In genomic region chr1:87846801-87847474, GRCm38 (mm10) we compare ENCODE assay signal across 8 mouse cellular contexts. TPM values are rescaled to one million over a fixed set of nuclear protein-coding genes. Genes with fewer than 3 reads are reported as not detected.
A peak's percentile ranks its signal among the peaks of the same experiment; 100 is the strongest.
DNase-seq lines count a peak whose midpoint lies in the region; ATAC-seq and TF ChIP-seq lines count a peak whose summit lies in the region.
"Had no signal": no experiment of that assay in that cellular context is flagged by ENCODE, and none has a peak within 500 bp of the region (broad histone marks: within the 10 kb centered on the region; RNA-seq: fewer than 3 reads in every experiment).

No protein-coding gene starts in this region.

- 20% methylated on average over 2 of the region's 2 CpGs for WGBS in embryonic facial prominence, embryonic 15.5 days
- 49% methylated on average over 2 of the region's 2 CpGs for WGBS in lung, postnatal 0 days
- WGBS in thymus, adult 2 months = 0% methylated on average over 2 of the region's 2 CpGs
- 54% methylated on average over 2 of the region's 2 CpGs for WGBS in forebrain, embryonic 11.5 days

- peak; percentile 64 for ATAC-seq in embryonic facial prominence, embryonic 15.5 days (ENCODE audit: insufficient number of reproducible peaks, low FRiP score, low TSS enrichment, low read depth)
- ATAC-seq in lung, postnatal 0 days = peak; percentile 73
- ATAC-seq in forebrain, embryonic 11.5 days (replicated peaks; ENCODE audit: low FRiP score) = no peak

- peak; percentile 48; the same call in 1 of the 2 replicates for TF ChIP-seq POLR2A in thymus, adult 2 months (IDR thresholded peaks at IDR 0.05; ENCODE audit: control insufficient read depth, extremely low read depth, insufficient read depth, low read length, poor library complexity)

- TF ChIP-seq EP300 in lung, postnatal 0 days (IDR thresholded peaks at IDR 0.05) = no peak

- H3K36me3 ChIP-seq in embryonic facial prominence, embryonic 15.5 days = no peaks in the 10 kb centered on the region
- no peaks in the 10 kb centered on the region for H3K36me3 ChIP-seq in lung, postnatal 0 days (ENCODE audit: insufficient read depth, low read length)
- no peaks in the 10 kb centered on the region for H3K36me3 ChIP-seq in thymus, adult 2 months (ENCODE audit: control insufficient read depth, insufficient read depth, low read length)
- no peaks in the 10 kb centered on the region for H3K36me3 ChIP-seq in forebrain, embryonic 11.5 days (ENCODE audit: control insufficient read depth, insufficient read depth, low read length)

- no peak overlapping the region for H3K4me3 ChIP-seq in embryonic facial prominence, embryonic 15.5 days (replicated peaks)
- no peak overlapping the region for H3K4me3 ChIP-seq in lung, postnatal 0 days (ENCODE audit: low read depth, low read length)
- no peak overlapping the region for H3K4me3 ChIP-seq in thymus, adult 2 months (ENCODE audit: control insufficient read depth, insufficient read depth, low read length)
- H3K4me3 ChIP-seq in forebrain, embryonic 11.5 days (ENCODE audit: low read depth, low read length) = no peak overlapping the region
- H3K4me3 ChIP-seq: erythroblast, embryonic 14.5 days had no signal

- no peak for TF ChIP-seq CTCF in lung, postnatal 0 days (IDR thresholded peaks at IDR 0.05)
- peak; percentile 26; the same call in 1 of the 2 replicates for TF ChIP-seq CTCF in thymus, adult 2 months (IDR thresholded peaks at IDR 0.05; ENCODE audit: borderline replicate concordance, control insufficient read depth, extremely low read depth, insufficient read depth, low read length, poor library complexity)

- peak overlapping the region; percentile 55; the same call in 1 of the 2 replicates for H3K27ac ChIP-seq in embryonic facial prominence, embryonic 15.5 days (replicated peaks)
- H3K27ac ChIP-seq in lung, postnatal 0 days (ENCODE audit: low read length) = no peak overlapping the region
- H3K27ac ChIP-seq in thymus, adult 2 months (ENCODE audit: control insufficient read depth, insufficient read depth, low read length) = peak overlapping the region; percentile 100
- no peak overlapping the region for H3K27ac ChIP-seq in forebrain, embryonic 11.5 days (ENCODE audit: low read depth, low read length)

- peaks cover 17% of the 10 kb centered on the region for H3K4me1 ChIP-seq in embryonic facial prominence, embryonic 15.5 days
- H3K4me1 ChIP-seq in lung, postnatal 0 days (ENCODE audit: insufficient read depth, low read depth, low read length) = peaks cover 6% of the 10 kb centered on the region; the same call in 1 of the 2 replicates
- peaks cover 43% of the 10 kb centered on the region for H3K4me1 ChIP-seq in thymus, adult 2 months (replicated peaks; ENCODE audit: control insufficient read depth, insufficient read depth, low read length)
- H3K4me1 ChIP-seq in forebrain, embryonic 11.5 days (replicated peaks; ENCODE audit: control insufficient read depth, insufficient read depth, low read length) = no peaks in the 10 kb centered on the region

- H3K4me2 ChIP-seq in embryonic facial prominence, embryonic 15.5 days (replicated peaks) = no peak overlapping the region
- H3K4me2 ChIP-seq in lung, postnatal 0 days (replicated peaks; ENCODE audit: low read depth, low read length) = no peak overlapping the region
- H3K4me2 ChIP-seq in forebrain, embryonic 11.5 days (ENCODE audit: low read depth, low read length, severe bottlenecking) = no peak overlapping the region

- peak; percentile 51 for DNase-seq in 3134 (ENCODE audit: extremely low read depth, insufficient read length, low spot score)
- peak; percentile 88 for DNase-seq in CD4-positive helper T cell, adult 2 months (ENCODE audit: low read depth, low spot score)
- DNase-seq in kidney, adult 8-10 months = peak; percentile 71 to 81
- peak; percentile 40 for DNase-seq in lung, postnatal 0 days (ENCODE audit: low spot score)
- DNase-seq in thymus, adult 2 months = peak; percentile 81
- no peak for DNase-seq in forebrain, embryonic 11.5 days (ENCODE audit: low spot score)

- no peak overlapping the region for H3K9ac ChIP-seq in embryonic facial prominence, embryonic 15.5 days
- no peak overlapping the region for H3K9ac ChIP-seq in lung, postnatal 0 days (replicated peaks; ENCODE audit: low read depth)
- H3K9ac ChIP-seq in forebrain, embryonic 11.5 days (ENCODE audit: low read length) = no peak overlapping the region

- H3K9me3 ChIP-seq in embryonic facial prominence, embryonic 15.5 days (replicated peaks) = no peaks in the 10 kb centered on the region
- H3K9me3 ChIP-seq in lung, postnatal 0 days (ENCODE audit: low read length) = no peaks in the 10 kb centered on the region
- no peaks in the 10 kb centered on the region for H3K9me3 ChIP-seq in forebrain, embryonic 11.5 days (ENCODE audit: control insufficient read depth, low read length)

- no peaks in the 10 kb centered on the region for H3K27me3 ChIP-seq in embryonic facial prominence, embryonic 15.5 days
- no peaks in the 10 kb centered on the region for H3K27me3 ChIP-seq in lung, postnatal 0 days (replicated peaks; ENCODE audit: insufficient read depth, low read length)
- no peaks in the 10 kb centered on the region for H3K27me3 ChIP-seq in thymus, adult 2 months (ENCODE audit: control insufficient read depth, insufficient read depth, low read length)
- no peaks in the 10 kb centered on the region for H3K27me3 ChIP-seq in forebrain, embryonic 11.5 days (ENCODE audit: control insufficient read depth, insufficient read depth, low read length)

RNA-seq across cellular contexts. Expression of gene Dgkd, which starts 6.1 kb away (rescaled TPM):
- 28.9 and 29.8 TPM in 2 replicates for polyA plus RNA-seq in embryonic facial prominence, embryonic 15.5 days (2015; fragmentation: Nextera tagmentation; extraction: Ambion mirVana)
- 24.3 and 25.5 TPM in 2 replicates for polyA plus RNA-seq in lung, postnatal 0 days (2015; fragmentation: Nextera tagmentation; extraction: Ambion mirVana)
- polyA plus RNA-seq in thymus, adult 2 months (2012; rRNA removed) = 182 and 189 TPM in 2 replicates
- 45.7 and 46.3 TPM in 2 replicates for polyA plus RNA-seq in forebrain, embryonic 11.5 days (2014; fragmentation: Nextera tagmentation; extraction: Ambion mirVana)

RNA-seq across cellular contexts. Expression of gene Sag, which starts 43.5 kb away (rescaled TPM):
- polyA plus RNA-seq in embryonic facial prominence, embryonic 15.5 days (2015; fragmentation: Nextera tagmentation; extraction: Ambion mirVana) = 2.4 and 2.7 TPM in 2 replicates
- 0.38 and 0.49 TPM in 2 replicates for polyA plus RNA-seq in lung, postnatal 0 days (2015; fragmentation: Nextera tagmentation; extraction: Ambion mirVana)
- polyA plus RNA-seq in thymus, adult 2 months (2012; rRNA removed) = 1.9 and 2.0 TPM in 2 replicates
- polyA plus RNA-seq in forebrain, embryonic 11.5 days (2014; fragmentation: Nextera tagmentation; extraction: Ambion mirVana) = 2.3 and 2.7 TPM in 2 replicates
- polyA plus RNA-seq: erythroblast, embryonic 14.5 days had no signal

Comparison
In these comparisons a context has a peak if more than half of its experiments do, and no peak if none do; other contexts are left out.
1. H3K27ac ChIP-seq: peak in embryonic facial prominence, embryonic 15.5 days (single experiment) and thymus, adult 2 months (single experiment); none in lung, postnatal 0 days (single experiment) and forebrain, embryonic 11.5 days (single experiment).